Mouse (Mus musculus) heart, postnatal 14 days (tissue): ENCODE data around the gene Tsnax. TPM values are rescaled to one million over a fixed set of nuclear protein-coding genes. Genes with fewer than 3 reads are reported as not detected.

Experiments used
- DNase-seq, 2 experiments: peaks; one replicate each; pipeline ENCODE4 v3.0.0; 2021 to 2022
- intact Hi-C: fragments of 180-260 bp; cut with DNase I; formaldehyde crosslinking; loops from one replicate; pipeline ENCODE4 v1.15.1; 2025
- total RNA-seq, 2 experiments: library from RNA; stranded (reverse); gene quantifications; 2 replicates each; pipeline ENCODE4 v1.2.3; 2021

Gene Tsnax
- total RNA-seq, 2 experiments from 2014 or later = 74.0 to 74.1 TPM

DNA sequence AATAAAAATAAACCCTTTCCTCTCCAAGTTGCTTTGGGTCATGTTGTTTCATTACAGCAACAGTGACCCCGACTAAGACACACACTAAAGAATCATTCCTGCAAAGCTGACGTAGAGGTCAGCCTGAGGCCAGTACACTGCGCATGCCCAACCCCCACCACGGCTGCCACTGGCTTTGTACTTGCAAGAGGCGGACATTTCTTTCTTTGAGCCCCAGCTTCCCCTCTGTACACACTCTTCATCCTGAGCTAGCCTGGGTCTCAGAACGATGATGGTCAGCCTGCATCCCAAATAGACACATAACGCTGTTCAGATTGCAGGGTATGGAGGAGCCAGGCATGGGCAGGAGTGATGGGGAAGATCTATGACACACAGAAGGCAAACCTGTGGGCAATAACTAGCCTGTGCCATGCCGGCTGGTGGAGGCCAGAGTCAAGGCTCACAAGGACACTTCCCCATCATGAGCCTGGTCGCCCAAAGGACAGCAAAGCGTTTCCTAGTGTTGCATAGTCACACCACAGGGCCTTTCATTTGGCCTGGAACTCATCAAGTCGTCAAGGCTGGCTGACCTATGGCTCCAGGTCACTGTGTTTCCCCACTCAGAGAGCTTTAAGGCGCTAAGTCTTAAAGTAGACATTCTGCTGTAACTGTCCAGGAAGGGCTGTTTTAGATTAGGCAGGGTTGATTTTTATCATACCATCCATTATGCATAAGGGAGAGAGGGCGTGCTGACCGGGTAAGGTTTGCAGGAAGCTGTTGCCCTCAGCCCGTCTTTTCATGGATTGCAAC is 28.0 kb downstream of the Tsnax start:
- intact Hi-C loops = no loop called here
- no peak for DNase-seq

DNA sequence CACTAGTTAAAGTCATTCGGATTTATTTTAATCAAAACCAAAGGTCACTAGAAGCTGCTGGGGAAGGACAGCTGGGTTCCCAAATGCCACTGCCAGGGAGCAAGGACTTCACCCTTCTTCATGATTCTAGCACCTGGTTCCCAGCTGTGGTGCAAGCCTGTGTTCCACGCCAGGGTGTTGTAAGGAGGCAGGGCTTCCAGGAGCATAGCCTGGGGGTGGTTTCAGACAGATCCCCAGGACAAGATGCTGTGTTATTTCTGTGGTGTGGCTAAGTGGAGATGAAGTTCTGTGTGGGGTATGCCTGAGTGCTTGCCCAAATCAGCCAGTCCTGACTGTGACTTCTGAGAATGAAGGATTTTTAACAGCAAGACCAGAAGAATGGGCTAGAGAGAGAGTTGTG is 28.7 kb downstream of the Tsnax start:
- no peak for DNase-seq

DNA sequence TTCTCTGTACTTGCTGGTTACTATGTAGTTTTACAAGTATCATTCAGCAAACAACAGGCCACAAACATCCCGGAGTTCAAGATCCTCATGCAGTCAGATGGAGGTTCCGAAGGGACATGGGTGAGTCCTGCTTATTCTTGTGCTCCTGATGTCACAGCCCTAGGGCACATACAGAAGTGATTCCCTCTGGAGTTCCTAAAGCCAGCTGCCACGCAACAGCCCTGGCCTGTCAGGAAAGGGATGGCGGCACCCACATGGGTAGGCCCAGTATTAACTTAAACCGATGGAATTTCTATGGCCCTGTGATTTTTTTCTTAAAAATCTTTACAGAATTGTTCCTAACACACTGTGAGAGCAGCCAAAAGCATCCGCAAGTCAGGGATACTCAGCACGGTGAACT is 30.6 kb downstream of the Tsnax start:
- no peak for DNase-seq
- intact Hi-C loops = no loop called here

More for the DNA sequence above, 28.7 kb downstream of the Tsnax start:
- intact Hi-C loops = no loop called here

DNA sequence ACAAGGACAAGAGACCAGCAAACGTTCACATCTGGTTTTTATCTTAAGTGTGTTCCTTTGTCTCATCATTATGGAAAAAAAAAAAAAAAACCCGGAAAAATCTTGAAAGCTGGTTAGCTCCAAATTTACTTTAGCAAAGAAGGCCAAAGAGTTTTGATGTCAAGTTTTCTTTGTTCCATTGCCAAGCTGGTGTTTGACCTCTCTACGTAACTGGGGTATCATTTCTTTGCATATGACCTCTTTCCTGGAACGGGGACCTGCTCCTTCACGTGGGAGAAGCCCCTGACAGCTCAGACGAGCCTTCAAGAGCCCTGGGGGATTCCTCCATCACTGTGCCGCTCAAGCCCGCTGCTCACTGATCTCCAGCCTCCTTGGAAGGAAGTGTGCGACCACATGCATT is 31.1 kb downstream of the Tsnax start:
- no peak for DNase-seq
- intact Hi-C loops = no loop called here

DNA sequence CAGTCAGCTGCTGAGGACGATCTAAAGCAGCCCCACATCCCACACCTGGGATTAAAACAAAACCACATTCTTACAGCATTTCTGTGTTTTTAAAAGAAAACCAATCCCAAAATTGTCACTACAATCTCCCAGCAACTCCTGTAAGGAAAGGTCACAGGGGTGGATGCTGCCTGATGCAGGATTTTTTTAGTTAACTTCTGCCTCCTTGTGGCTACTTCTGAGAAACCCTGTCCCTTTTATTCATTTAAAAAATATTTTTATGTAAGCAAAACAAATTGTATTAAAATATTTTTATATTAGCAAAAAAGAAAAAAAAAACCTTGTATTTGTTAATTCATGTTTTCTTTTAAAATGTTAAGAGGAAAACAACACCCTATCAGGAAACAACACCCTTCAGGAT is 33.0 kb downstream of the Tsnax start:
- intact Hi-C loops = no loop called here
- DNase-seq = no peak

DNA sequence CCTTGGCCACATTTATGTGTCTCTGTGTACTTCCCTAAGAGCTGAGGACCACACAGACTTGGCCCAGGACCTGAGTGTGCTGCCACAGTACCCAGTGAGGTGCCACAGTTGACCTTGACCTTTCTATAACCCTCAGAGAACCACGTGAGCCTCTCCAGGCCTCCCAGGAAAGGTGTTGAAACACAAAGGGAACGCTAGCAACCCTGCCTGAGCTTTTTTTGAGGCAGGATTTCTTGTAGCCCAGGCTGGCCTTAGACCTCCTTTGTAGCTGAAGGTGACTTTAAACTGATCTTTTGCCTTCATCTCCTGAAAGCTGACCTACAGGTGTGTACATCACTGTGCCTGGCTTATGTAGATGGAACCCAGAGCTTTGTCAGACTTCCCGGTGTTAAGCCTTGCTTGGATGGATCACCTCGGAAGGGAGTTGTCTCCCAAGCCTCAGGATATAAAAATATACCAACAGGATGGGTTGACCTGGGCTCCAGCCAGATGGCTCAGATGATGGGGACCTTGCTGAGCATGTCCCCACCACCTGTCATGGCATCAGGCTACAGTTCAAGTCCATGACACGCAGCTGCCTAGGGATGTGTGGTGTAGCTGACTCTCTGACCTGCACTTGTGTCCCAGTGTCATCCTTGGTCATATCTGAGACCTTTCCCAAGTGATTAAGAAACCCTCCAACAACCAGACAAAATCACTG is 36.4 kb downstream of the Tsnax start:
- intact Hi-C loops = no loop called here
- no peak for DNase-seq

DNA sequence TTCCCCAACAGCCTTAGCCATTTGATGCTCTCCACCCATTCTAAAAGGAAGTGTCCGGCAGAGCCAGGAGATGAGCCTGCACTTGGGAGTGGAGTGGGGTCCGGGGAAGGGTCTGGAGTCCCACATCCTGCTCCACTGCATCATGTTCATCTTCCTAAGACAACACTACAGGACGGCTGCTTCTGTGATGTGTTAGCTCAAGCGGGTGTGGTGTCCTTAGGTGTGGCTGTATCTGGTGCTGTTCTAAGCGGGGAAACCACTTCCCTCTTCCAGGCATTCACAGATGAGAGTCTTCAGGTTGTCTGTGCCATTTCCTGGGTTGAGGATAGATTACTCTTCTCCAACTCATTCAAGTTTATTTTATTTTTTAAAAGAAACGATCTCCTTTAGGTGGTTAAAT is 37.0 kb downstream of the Tsnax start:
- DNase-seq = no peak
- intact Hi-C loops = loop anchor here (5.0 kb wide), 1 partner anchor 822 kb away; no protein-coding TSS in a partner anchor

DNA sequence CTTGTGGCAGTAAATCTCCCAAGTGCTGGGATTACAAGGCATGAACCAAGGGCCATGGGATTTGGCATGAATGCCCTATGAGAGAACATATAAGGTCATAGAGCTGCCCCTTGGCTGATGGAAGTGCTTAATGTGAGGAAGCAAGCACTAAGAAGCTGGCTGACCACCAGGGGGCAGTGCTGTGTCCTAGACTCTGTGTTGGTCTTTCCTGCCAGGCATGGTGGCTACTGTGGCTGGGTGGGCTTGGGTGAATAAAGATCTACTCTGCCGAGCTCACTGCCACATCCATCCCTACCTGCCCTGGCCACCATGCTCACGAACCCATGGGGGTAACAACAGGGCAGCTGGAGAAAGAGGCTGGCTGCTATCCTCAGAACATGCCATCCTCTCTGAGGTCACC is 39.2 kb downstream of the Tsnax start:
- intact Hi-C loops = loop anchor here (5.0 kb wide), 1 partner anchor 820 kb away; no protein-coding TSS in a partner anchor
- peak; percentile 85 to 87 for DNase-seq

DNA sequence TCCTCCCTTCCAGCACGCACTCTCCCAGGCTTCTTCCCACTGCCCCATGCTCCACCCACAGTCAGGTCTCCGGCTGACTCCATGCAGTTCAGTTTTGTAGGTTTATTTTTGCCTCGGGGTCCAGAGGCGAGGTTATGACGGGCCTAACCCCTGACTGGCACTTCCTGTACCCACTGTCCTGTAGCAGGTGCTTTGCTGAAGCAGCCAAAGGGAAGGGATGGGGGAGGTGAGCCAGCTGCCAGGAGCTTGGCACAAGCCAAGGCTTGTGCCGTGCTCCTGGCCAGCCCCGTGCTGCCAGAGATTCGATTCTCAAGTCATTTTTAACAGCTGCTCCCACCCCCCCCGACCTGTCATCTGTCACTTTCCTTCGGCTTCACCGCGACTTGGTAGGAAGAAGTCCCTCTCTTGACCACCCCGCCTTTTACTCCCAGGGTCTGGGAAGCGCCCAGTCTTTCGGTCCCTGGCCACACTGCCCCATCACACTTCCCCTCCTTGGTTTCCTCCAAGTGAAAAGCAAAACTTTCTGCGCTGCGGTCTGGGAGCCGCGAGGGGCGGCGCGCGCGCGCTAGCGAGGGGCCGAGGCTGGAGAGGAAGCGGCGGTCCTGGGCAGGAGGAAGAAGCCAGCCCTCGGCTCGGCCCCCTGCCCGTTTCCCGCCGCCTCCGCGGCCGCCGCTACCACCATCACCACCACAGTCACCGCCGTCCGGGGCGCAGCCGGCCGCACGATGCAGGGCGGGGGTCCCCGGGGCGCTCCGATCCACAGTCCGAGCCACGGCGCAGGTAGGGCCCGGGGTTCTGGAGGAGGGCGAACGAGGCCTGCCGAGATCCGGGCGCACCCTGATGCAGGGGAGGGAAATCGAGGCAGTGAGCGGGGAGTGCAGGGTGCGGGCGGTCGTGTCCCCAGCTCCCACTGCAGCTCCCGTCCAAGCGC is 41.0 kb downstream of the Tsnax start, which contains the start of gene Disc1:
Gene Disc1, plus strand, starts transcription at position 691 of the 931 bp plus-strand sequence.
- DNase-seq = peak; percentile 67 to 69
- intact Hi-C loops = loop anchor here (5.0 kb wide), 1 partner anchor 819 kb away; no protein-coding TSS in a partner anchor

DNA sequence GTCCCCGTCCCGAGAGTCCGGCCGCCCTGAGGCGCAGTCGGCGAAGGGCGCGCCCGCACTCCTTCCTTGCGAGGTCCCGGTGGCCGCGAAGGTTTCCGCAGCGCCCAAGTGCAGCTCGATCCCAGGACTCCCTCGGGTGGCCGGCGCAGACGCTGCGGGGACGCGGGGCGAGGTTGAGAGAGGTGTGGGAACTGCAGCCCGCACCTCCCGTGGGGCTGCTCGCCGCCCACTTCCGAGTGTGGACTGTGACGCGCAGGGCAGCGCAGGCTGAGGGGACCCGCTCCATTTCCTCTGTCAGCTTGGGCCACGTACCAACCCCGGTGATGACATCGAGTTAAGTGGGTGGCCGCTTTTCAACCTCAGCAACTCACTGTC is 41.6 kb downstream of the Tsnax start:
- intact Hi-C loops = loop anchor here (5.0 kb wide), 1 partner anchor 818 kb away; no protein-coding TSS in a partner anchor

DNA sequence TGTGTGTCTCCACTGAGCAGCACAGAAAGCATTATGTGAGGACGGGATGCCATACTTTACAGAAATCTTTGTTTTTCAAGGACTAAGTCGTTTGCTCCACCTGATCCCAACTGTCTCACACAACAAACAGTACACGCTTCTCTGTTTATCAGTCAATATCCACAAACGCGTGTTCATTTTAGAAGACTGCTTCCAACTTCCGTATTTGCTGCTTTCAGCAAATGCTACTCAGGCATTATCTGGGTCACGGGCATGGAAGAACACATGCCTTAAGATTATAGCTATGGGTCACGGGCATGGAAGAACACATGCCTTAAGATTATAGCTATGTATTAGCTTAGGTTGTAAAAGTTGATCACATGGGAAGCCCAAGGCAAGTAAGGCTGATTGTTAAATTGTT is 48.1 kb downstream of the Tsnax start:
- DNase-seq = no peak
- intact Hi-C loops = no loop called here

More for the DNA sequence above, 41.6 kb downstream of the Tsnax start:
- peak; percentile 72 to 75 for DNase-seq

DNA sequence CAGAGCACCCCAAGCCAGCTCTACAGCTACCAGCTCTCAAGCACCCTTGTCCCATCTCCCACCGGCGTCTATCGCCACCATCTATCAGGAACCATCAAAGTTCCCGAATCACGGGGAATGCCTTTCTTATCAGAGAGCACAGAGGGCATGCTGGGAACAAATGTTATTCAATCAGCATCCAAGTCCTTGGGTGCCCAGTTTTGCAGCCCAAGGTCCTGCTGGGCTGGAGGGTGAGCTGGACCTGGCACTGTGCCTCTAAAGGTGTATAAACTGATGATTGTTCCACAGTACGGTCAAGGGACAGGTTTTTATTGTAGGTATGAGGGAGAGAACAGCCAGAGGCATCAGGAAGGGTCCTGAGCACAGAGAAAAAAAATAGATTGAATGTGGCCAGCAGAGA is 52.8 kb downstream of the Tsnax start:
- intact Hi-C loops = loop anchor here (5.0 kb wide), 1 partner anchor 807 kb away; no protein-coding TSS in a partner anchor
- no peak for DNase-seq

DNA sequence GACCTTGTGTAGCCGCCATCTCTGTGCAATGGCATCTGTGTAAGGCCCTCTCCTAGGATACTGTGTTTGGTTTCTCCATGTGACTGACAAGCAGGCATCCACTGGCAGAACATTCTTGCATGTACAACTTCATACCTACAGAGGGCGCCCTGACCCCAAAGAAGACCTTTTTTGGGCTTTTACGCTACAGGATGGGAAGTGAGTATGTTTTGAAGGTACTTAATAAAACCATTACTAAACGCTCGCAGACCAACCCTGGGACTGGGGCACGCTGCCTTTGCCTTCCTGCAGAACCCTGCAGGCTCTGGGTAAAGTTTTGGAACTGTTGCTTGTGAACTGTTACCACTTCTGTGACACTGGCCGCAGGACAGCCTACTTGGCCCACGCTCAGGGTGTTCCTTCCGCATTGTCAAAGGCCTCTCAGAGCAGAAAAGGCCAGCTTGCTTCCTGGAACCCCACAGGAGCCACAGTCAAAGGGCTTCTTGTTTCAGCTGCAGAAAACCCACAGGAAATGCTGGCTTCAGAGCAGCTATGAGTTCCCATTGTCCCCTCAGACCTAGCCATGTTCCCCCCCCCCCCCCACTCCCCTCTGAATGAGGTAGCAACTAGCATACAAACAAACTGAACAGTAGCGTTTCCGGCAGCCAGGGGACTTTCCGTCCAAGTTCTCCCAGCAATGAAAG is 54.3 kb downstream of the Tsnax start:
- peak; percentile 78 to 82 for DNase-seq
- intact Hi-C loops = loop anchor here (1.0 to 5.0 kb wide), 2 partner anchors 97 to 805 kb away; no protein-coding TSS in a partner anchor

DNA sequence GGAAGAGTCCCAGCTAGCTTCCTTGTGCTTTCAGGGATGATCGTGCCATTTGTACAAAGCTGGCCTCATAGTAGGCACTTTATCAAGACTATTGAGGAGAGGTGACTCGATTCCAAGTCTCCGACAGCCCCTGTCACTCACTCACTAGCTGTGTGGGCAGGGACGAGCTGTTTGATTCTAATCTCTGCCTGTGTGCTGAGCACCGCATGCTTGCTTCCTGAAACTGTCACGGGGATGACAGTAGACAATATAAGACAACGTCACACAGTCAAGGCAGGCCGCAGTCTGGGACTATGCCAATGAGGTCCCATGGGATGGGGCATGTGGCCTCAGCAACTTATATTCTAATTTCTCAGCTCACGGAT is 54.8 kb downstream of the Tsnax start:
- peak; percentile 65 to 69 for DNase-seq
- intact Hi-C loops = loop anchor here (1.0 to 5.0 kb wide), 2 partner anchors 97 to 805 kb away; no protein-coding TSS in a partner anchor

DNA sequence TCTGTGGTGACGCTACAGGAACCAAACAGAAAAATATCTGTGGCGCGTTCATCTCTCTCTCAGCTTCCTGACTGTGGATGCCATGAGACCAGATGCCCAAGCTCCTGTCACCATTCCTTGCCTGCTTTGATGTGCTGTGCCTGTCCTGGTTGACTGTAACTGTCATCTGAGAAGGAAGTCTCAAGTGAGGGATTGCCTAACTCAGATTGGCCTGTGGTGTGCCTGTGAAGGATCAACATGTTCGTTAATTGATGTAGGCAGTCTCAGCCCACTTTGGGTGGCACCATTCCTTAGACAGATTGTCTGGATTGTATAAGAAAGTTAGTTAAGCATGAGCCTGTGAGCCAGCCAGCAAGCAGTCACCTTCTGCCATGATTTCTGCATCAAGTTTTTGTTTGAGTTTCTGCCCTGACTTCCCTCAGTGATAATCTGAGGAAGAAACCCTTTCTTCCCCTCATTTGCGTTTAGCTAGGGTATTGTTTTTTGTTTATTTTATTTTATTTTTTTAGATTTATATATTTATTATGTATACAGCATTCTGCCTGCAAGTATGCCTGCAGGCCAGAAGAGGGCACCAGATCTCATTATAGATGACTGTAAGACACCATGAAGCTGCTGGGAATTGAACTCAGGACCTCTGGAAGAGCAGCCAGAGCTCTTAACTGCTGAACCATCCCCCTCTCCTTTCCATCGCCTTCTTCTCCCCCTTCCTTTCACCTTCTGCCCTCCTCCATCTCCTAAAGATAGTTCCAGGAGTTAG is 55.5 kb downstream of the Tsnax start:
- DNase-seq = no peak
- intact Hi-C loops = loop anchor here (2.0 to 5.0 kb wide), 2 partner anchors 14 to 804 kb away; no protein-coding TSS in a partner anchor

DNA sequence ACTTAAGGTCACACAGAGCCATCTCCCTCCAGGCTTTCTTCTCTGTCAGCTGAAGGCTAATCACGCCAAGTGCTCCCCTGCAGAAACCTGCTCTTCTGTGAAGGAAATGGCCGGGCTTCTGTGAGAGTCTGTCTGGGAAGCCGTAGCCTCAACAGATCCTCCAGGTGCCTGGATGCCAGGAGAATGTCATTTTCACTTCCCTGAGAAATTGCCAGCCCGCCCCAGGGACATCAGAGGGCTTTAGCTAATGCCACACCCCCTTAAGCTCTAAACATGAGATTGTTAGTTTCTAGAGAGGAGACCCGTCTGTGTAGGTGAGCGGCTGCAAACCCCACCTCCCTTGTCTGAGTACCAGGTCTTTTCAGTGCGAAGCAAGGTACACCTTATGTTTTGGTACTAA is 56.5 kb downstream of the Tsnax start:
- intact Hi-C loops = loop anchor here (2.0 to 5.0 kb wide), 2 partner anchors 13 to 803 kb away; no protein-coding TSS in a partner anchor
- no peak for DNase-seq

DNA sequence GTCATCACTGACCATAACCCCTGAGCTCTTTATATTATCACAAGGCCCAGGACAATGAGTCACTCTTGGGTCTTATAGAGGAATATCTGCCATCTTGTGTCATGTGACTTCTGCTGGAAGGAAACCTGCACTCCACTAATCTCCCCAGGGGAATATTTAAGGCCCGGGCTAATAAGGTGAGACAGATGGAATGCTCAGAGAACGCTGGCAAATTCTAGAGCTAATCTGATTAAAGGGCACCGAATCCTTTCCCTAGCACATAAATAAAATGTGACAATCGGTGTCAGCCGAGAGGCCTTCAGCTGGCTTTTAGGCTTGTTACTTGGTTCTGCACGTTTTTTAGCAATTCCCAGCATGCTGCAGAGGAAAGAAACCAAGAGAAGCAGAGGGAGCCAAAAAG is 56.9 kb downstream of the Tsnax start:
- DNase-seq = no peak
- intact Hi-C loops = loop anchor here (2.0 to 5.0 kb wide), 2 partner anchors 13 to 803 kb away; no protein-coding TSS in a partner anchor

DNA sequence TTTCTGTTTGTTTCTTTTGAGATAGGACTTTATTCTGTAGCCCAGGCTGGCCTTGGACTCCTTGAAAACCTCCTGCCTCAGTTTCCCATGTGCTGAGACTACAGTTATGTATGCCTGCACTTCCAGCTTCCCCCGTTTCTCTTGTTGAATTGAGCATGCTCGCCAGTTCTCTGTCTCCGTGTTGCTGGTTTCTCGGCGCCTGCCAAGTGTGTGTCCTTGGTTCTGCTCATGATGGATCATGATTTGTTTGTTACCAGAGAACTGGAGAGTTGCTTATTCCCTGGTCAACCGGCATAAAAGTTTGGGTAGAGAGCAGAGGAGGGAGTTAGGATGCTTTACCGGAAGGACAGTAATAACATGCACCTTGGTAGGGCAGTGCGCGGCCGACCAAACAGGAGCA is 61.3 kb downstream of the Tsnax start:
- intact Hi-C loops = no loop called here
- DNase-seq = no peak

DNA sequence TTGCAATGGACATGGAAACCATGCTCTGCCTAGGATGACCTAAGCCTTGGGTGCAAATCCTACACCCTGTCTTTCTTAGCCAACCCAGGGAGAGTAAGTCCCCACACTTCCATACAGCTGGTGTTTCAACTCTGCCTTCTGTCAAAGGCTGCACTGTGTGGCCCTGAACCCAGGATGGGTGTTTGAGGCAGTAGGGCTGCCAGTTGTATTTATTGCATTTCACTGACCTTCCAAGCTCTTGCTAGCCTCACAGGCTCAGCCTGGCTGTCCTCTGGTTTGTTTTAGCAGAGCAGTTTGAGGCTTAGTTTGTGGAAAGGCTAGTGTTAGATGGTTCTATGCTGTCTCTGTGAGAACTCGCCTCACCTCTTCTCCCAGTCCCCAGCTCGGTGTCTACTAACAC is 61.8 kb downstream of the Tsnax start:
- intact Hi-C loops = no loop called here
- DNase-seq = no peak
